Mouse (Mus musculus) heart, postnatal 0 days (tissue): Measurements from ENCODE around the gene Vcl. TPM values are rescaled to one million over a fixed set of nuclear protein-coding genes. Genes with fewer than 3 reads are reported as not detected.
A peak's percentile ranks its signal among the peaks of the same experiment; 100 is the strongest.

Experiments
- ATAC-seq: fragments of 200-750 bp; cut with Nextera tagmentation; 2 replicates; pipeline ENCODE4 v1.8.0; 2017; ENCODE audit warnings: low read depth, moderate number of reproducible peaks, moderate library complexity; ENCODE audit not compliant: insufficient read depth
- DNase-seq: peaks from one replicate; pipeline ENCODE4 v3.0.0-alpha.2; 2016; ENCODE audit warnings: low spot score
- H3K27ac ChIP-seq: fragments of 300-500 bp; sonication (generic); 2 replicates; pipeline ENCODE4 v1.5.1; 2014; ENCODE audit warnings: low read depth, mild to moderate bottlenecking
- H3K27me3 ChIP-seq: fragments of 300-500 bp; sonication (generic); 2 replicates; pipeline ENCODE4 v1.6.1; 2014; ENCODE audit warnings: low read length, mixed read lengths; ENCODE audit not compliant: control insufficient read depth, insufficient read depth
- H3K36me3 ChIP-seq: fragments of 300-500 bp; sonication (generic); replicated peaks from 2 replicates; pipeline ENCODE4 v1.6.1; 2014; ENCODE audit warnings: low read length, mixed read lengths; ENCODE audit not compliant: control insufficient read depth, insufficient read depth
- H3K4me1 ChIP-seq: fragments of 300-500 bp; sonication (generic); 2 replicates; pipeline ENCODE4 v1.6.1; 2014; ENCODE audit warnings: antibody characterized with exemption; ENCODE audit not compliant: control insufficient read depth, insufficient read depth
- H3K4me2 ChIP-seq: fragments of 300-500 bp; sonication (generic); 2 replicates; pipeline ENCODE4 v1.6.1; 2014; ENCODE audit warnings: low read depth, mild to moderate bottlenecking, low read length, moderate library complexity
- H3K4me3 ChIP-seq: fragments of 300-500 bp; sonication (generic); 2 replicates; pipeline ENCODE4 v1.5.1; 2014; ENCODE audit warnings: low read depth, low read length
- H3K9ac ChIP-seq: fragments of 300-500 bp; sonication (generic); replicated peaks from 2 replicates; pipeline ENCODE4 v1.6.1; 2014; ENCODE audit warnings: low read depth, low read length, mixed read lengths
- H3K9me3 ChIP-seq: fragments of 300-500 bp; sonication (generic); replicated peaks from 2 replicates; pipeline ENCODE4 v1.6.1; 2016; ENCODE audit warnings: low read length; ENCODE audit not compliant: control insufficient read depth
- CTCF ChIP-seq: IDR thresholded peaks from 2 replicates; pipeline ENCODE4 v1.5.1; 2016; ENCODE audit warnings: antibody characterized with exemption, control low read depth, low read depth
- EP300 ChIP-seq: IDR thresholded peaks from 2 replicates; pipeline ENCODE4 v1.6.1; 2016; ENCODE audit warnings: antibody characterized with exemption, low read depth
- WGBS: fragments of 180-500 bp; shearing (Covaris S2); extraction: QIAGEN DNeasy Blood & Tissue Kit; methylation state at CpG from one replicate; pipeline ENCODE4 v1.1.7; 2014; 5-methylcytosine and 5-hydroxymethylcytosine counted together
- polyA plus RNA-seq: library from polyadenylated mRNA; unstranded; fragments of >200 nt; fragmentation: Nextera tagmentation; extraction: Ambion mirVana; gene quantifications from 2 replicates; pipeline ENCODE4 v1.2.1, GENCODE M21; 2015
- total RNA-seq: library from RNA; depleted of rRNA; stranded (reverse); fragments of >200 nt; gene quantifications from 2 replicates; pipeline ENCODE4 v1.2.3, GENCODE M21; 2014; ENCODE audit warnings: low replicate concordance; rRNA removed

Gene Vcl
- total RNA-seq (124 and 140 TPM in 2 replicates), polyA plus RNA-seq (42.3 and 50.2 TPM in 2 replicates)

GRCm38 (mm10) chr14:20928848-20929745 lies at the start of gene Vcl:
Gene Vcl, plus strand, starts transcription at chr14:20929398.
- DNase-seq (peak; percentile 99), ATAC-seq (peak; percentile 96)
- TF ChIP-seq CTCF (no peak), EP300 (peak; percentile 90)
- H3K27ac ChIP-seq, result peak within 1 kb of the TSS; percentile 99
- H3K4me1 ChIP-seq, result peaks cover 26% of the 10 kb centered on the region
- H3K9me3 ChIP-seq, result no peaks in the 10 kb centered on the region
- peak within 1 kb of the TSS; percentile 85 for H3K4me2 ChIP-seq
- no peaks in the 10 kb centered on the region for H3K27me3 ChIP-seq
- H3K9ac ChIP-seq, result peak within 1 kb of the TSS; percentile 99
- peak within 1 kb of the TSS; percentile 100 for H3K4me3 ChIP-seq
- H3K36me3 ChIP-seq, result no peaks in the 10 kb centered on the region
- WGBS, result under 1% methylated on average over 88 of the region's 89 CpGs

- H3K4me3 ChIP-seq, result no peak overlapping the region
- no peaks in the 10 kb centered on the region for H3K36me3 ChIP-seq
- H3K27me3 ChIP-seq, result no peaks in the 10 kb centered on the region
- WGBS, result 82% methylated on average over 5 of the region's 5 CpGs
- DNase-seq (no peak), ATAC-seq (no peak)
- H3K4me1 ChIP-seq, result 0 out of 2 replicates have a peak, but pooled peaks cover 11% of the 10 kb centered on the region
- no peak for TF ChIP-seq EP300
- TF ChIP-seq CTCF, result no peak
- H3K27ac ChIP-seq, result peak overlapping the region; percentile 68
- no peaks in the 10 kb centered on the region for H3K9me3 ChIP-seq
- H3K9ac ChIP-seq, result no peak overlapping the region
- H3K4me2 ChIP-seq, result peak overlapping the region; percentile 16; the same call in 1 of the 2 replicates
These were observed 44.5 kb upstream of the Vcl start for GRCm38 (mm10) chr14:20884691-20885090.

GRCm38 (mm10) chr14:20885091-20885888 lies 43.9 kb upstream of the Vcl start:
- TF ChIP-seq CTCF, result no peak
- TF ChIP-seq EP300, result 0 out of 2 replicates have a peak, but pooled peaks have one; percentile 28
- Histone ChIP-seq H3K27ac (peak overlapping the region; percentile 68), H3K27me3 (no peaks in the 10 kb centered on the region), H3K4me1 (0 out of 2 replicates have a peak, but pooled peaks cover 11% of the 10 kb centered on the region), H3K36me3 (no peaks in the 10 kb centered on the region), H3K4me3 (no peak overlapping the region), H3K4me2 (peak overlapping the region; percentile 16; the same call in 1 of the 2 replicates), H3K9me3 (no peaks in the 10 kb centered on the region), H3K9ac (0 out of 2 replicates have a peak overlapping the region, but pooled peaks have one; percentile 26)
- DNase-seq (peak; percentile 52), ATAC-seq (peak; percentile 70)
- 24% methylated on average over 10 of the region's 10 CpGs for WGBS

GRCm38 (mm10) chr14:20886266-20886665 lies 42.9 kb upstream of the Vcl start:
- 0 out of 2 replicates have a peak, but pooled peaks cover 11% of the 10 kb centered on the region for H3K4me1 ChIP-seq
- H3K9ac ChIP-seq, result no peak overlapping the region
- no peaks in the 10 kb centered on the region for H3K9me3 ChIP-seq
- no peak for DNase-seq
- no peak for ATAC-seq
- H3K4me2 ChIP-seq, result no peak overlapping the region
- H3K27me3 ChIP-seq, result no peaks in the 10 kb centered on the region
- H3K4me3 ChIP-seq, result no peak overlapping the region
- 49% methylated on average over 4 of the region's 4 CpGs for WGBS
- H3K27ac ChIP-seq, result peak overlapping the region; percentile 68
- no peaks in the 10 kb centered on the region for H3K36me3 ChIP-seq
- TF ChIP-seq EP300 (no peak), CTCF (peak; percentile 34)

- ATAC-seq (no peak), DNase-seq (no peak)
- H3K4me2 ChIP-seq, result no peak overlapping the region
- 0 out of 2 replicates have a peak, but pooled peaks cover 13% of the 10 kb centered on the region for H3K4me1 ChIP-seq
- no peak overlapping the region for H3K4me3 ChIP-seq
- H3K9ac ChIP-seq, result no peak overlapping the region
- WGBS, result 83% methylated on average over 7 of the region's 7 CpGs
- no peak overlapping the region for H3K27ac ChIP-seq
- no peaks in the 10 kb centered on the region for H3K9me3 ChIP-seq
- no peaks in the 10 kb centered on the region for H3K36me3 ChIP-seq
- H3K27me3 ChIP-seq, result no peaks in the 10 kb centered on the region
- TF ChIP-seq EP300 (no peak), CTCF (no peak)
These were observed 41.6 kb upstream of the Vcl start for GRCm38 (mm10) chr14:20887541-20888085.
